Mouse (Mus musculus) stomach, embryonic 15.5 days (tissue): ENCODE data around the gene Zkscan16. TPM values are rescaled to one million over a fixed set of nuclear protein-coding genes. Genes with fewer than 3 reads are reported as not detected.

Experiments used
- ATAC-seq: fragments of 200-750 bp; cut with Nextera tagmentation; 2 replicates; pipeline ENCODE4 v1.8.0; 2017; ENCODE audit warnings: low read depth, moderate number of reproducible peaks, moderate TSS enrichment; ENCODE audit not compliant: insufficient read depth, low FRiP score
- H3K27ac ChIP-seq: fragments of 300-500 bp; sonication (generic); 2 replicates; pipeline ENCODE4 v1.5.1; 2015; ENCODE audit warnings: mild to moderate bottlenecking, inconsistent platforms
- H3K27me3 ChIP-seq: fragments of 300-500 bp; sonication (generic); replicated peaks from 2 replicates; pipeline ENCODE4 v1.6.1; 2015; ENCODE audit warnings: inconsistent platforms
- H3K36me3 ChIP-seq: fragments of 300-500 bp; sonication (generic); 2 replicates; pipeline ENCODE4 v1.6.1; 2015; ENCODE audit warnings: inconsistent platforms
- H3K4me1 ChIP-seq: fragments of 300-500 bp; sonication (generic); 2 replicates; pipeline ENCODE4 v1.6.1; 2015; ENCODE audit warnings: inconsistent platforms
- H3K4me2 ChIP-seq: fragments of 300-500 bp; sonication (generic); 2 replicates; pipeline ENCODE4 v1.6.1; 2015; ENCODE audit warnings: mild to moderate bottlenecking, inconsistent platforms
- H3K4me3 ChIP-seq: fragments of 300-500 bp; sonication (generic); replicated peaks from 2 replicates; pipeline ENCODE4 v1.5.1; 2015; ENCODE audit warnings: inconsistent platforms
- H3K9ac ChIP-seq: fragments of 300-500 bp; sonication (generic); 2 replicates; pipeline ENCODE4 v1.6.1; 2015; ENCODE audit warnings: inconsistent platforms
- H3K9me3 ChIP-seq: fragments of 300-500 bp; sonication (generic); 2 replicates; pipeline ENCODE4 v1.6.1; 2016; ENCODE audit warnings: inconsistent platforms
- whole genome bisulfite sequencing: fragments of 180-500 bp; shearing (Covaris S2); methylation state at CpG from one replicate; pipeline ENCODE4 v1.1.7; 2015; 5-methylcytosine and 5-hydroxymethylcytosine counted together
- polyA plus RNA-seq: library from polyadenylated mRNA; unstranded; fragments of >200 nt; fragmentation: Nextera tagmentation; extraction: Ambion mirVana; gene quantifications from 2 replicates; pipeline ENCODE4 v1.2.1, GENCODE M21; 2015

The Zkscan16 gene
- polyA plus RNA-seq, 1 experiment from 2014 or later, result 0.62 TPM

GRCm38 (mm10) chr4:59006211-59006610 is 62.8 kb downstream of the Zkscan16 start:
- Histone ChIP-seq H3K4me2 (no peak overlapping the region), H3K9ac (no peak overlapping the region), H3K27ac (no peak overlapping the region), H3K9me3 (no peaks in the 10 kb centered on the region), H3K4me3 (no peak overlapping the region), H3K27me3 (no peaks in the 10 kb centered on the region), H3K36me3 (no peaks in the 10 kb centered on the region), H3K4me1 (peaks cover 18% of the 10 kb centered on the region)
- no peak for ATAC-seq
- WGBS, result 72% methylated on average over 8 of the region's 8 CpGs

GRCm38 (mm10) chr4:59007016-59007415 is 63.6 kb downstream of the Zkscan16 start:
- Histone ChIP-seq H3K4me3 (no peak overlapping the region), H3K36me3 (no peaks in the 10 kb centered on the region), H3K4me2 (no peak overlapping the region), H3K9me3 (no peaks in the 10 kb centered on the region), H3K27me3 (no peaks in the 10 kb centered on the region), H3K27ac (no peak overlapping the region), H3K9ac (no peak overlapping the region), H3K4me1 (peaks cover 18% of the 10 kb centered on the region)
- 80% methylated on average over 6 of the region's 6 CpGs for WGBS
- ATAC-seq, result no peak

Other genes starting within 250 kb of the Zkscan16 start
- 0.05 TPM in 1 of 2 replicates, not detected in the other for gene Olfr267, start 155.9 kb upstream of the Zkscan16 start, polyA plus RNA-seq
- gene Ecpas, start 30.9 kb upstream of the Zkscan16 start, polyA plus RNA-seq, result 29.1 and 31.8 TPM in 2 replicates
- 64.5 and 66.3 TPM in 2 replicates for gene Ptgr1, start 43.5 kb downstream of the Zkscan16 start, polyA plus RNA-seq
- 11.4 and 13.0 TPM in 2 replicates for gene Dnajc25, start 51.4 kb downstream of the Zkscan16 start, polyA plus RNA-seq
- 15.2 and 21.9 TPM in 2 replicates for gene Gm20503, start 59.6 kb downstream of the Zkscan16 start, polyA plus RNA-seq
- gene Gng10, start 91.5 kb downstream of the Zkscan16 start, polyA plus RNA-seq, result 108 and 125 TPM in 2 replicates
- gene AI481877, start 195.4 kb downstream of the Zkscan16 start, polyA plus RNA-seq, result 0.05 TPM in 1 of 2 replicates, not detected in the other
- gene Ugcg, start 245.6 kb downstream of the Zkscan16 start, polyA plus RNA-seq, result 9.7 and 11.4 TPM in 2 replicates